21 mouse cellular contexts compared by ENCODE assay signal in genomic region chr13:110471526-110471925, GRCm38 (mm10).
A peak's percentile ranks its signal among the peaks of the same experiment; 100 is the strongest.
DNase-seq lines count a peak whose midpoint lies in the region; ATAC-seq and TF ChIP-seq lines count a peak whose summit lies in the region.
"Had no signal": no experiment of that assay in that cellular context is flagged by ENCODE, and none has a peak within 500 bp of the region (broad histone marks: within the 10 kb centered on the region; RNA-seq: fewer than 3 reads in every experiment).

No protein-coding gene starts in this region.

- ATAC-seq in liver, postnatal 0 days = peak; percentile 48
- ATAC-seq in hematopoietic stem cell, adult 5-6 weeks (replicated peaks in 1 of 2; ENCODE audit: insufficient read depth in 1 of 2, low FRiP score in 2 of 2, low TSS enrichment in 1 of 2, low read depth in 1 of 2, poor library complexity in 2 of 2, severe bottlenecking in 2 of 2) = peak; percentile 17 to 62; a peak in 2 of 4 replicates
- peak; percentile 92 for ATAC-seq in neutrophil, adult 5-6 weeks (ENCODE audit: extremely low read depth, insufficient number of reproducible peaks, low FRiP score, poor library complexity, severe bottlenecking)
- ATAC-seq: forebrain, embryonic 16.5 days; hindbrain, postnatal 0 days had no signal

- no peak for DNase-seq in liver, postnatal 0 days
- DNase-seq in liver = no peak
- DNase-seq in adrenal gland, postnatal 36 days = no peak
- DNase-seq in ovary, postnatal 36 days (ENCODE audit: low spot score) = no peak
- DNase-seq: adrenal gland, adult 8-10 months; cerebellum, adult 11-12 months; cerebellum, adult 9-10 months; cerebellum, postnatal 25 days; gastrocnemius, adult 2 months; gastrocnemius, postnatal 25 days; heart, adult 18-20 months; heart, postnatal 10 days; heart, postnatal 4 days had no signal

- no peak for TF ChIP-seq EP300 in liver, postnatal 0 days (IDR thresholded peaks at IDR 0.05; ENCODE audit: low read depth)

- H3K27ac ChIP-seq in liver, postnatal 0 days (ENCODE audit: low read depth) = no peak overlapping the region
- H3K27ac ChIP-seq: embryonic facial prominence, embryonic 13.5 days; forebrain, embryonic 12.5 days; gastrocnemius, adult 2 months; heart, embryonic 10.5 days; hindbrain, embryonic 13.5 days; hindbrain, postnatal 0 days had no signal

- WGBS in liver, postnatal 0 days (ENCODE audit: insufficient replicate concordance) = 27% methylated on average over 4 of the region's 4 CpGs

- no peak overlapping the region for H3K9ac ChIP-seq in liver, postnatal 0 days (replicated peaks)
- H3K9ac ChIP-seq: embryonic facial prominence, embryonic 13.5 days; forebrain, embryonic 12.5 days; hindbrain, embryonic 13.5 days had no signal

- no peaks in the 10 kb centered on the region for H3K27me3 ChIP-seq in liver, postnatal 0 days (ENCODE audit: insufficient read depth, low read length)
- H3K27me3 ChIP-seq: embryonic facial prominence, embryonic 13.5 days; forebrain, embryonic 12.5 days; hindbrain, embryonic 13.5 days had no signal

- H3K4me2 ChIP-seq in liver, postnatal 0 days (ENCODE audit: low read depth, low read length) = 0 out of 2 replicates have a peak overlapping the region, but pooled peaks have one; percentile 11
- H3K4me2 ChIP-seq: embryonic facial prominence, embryonic 13.5 days; forebrain, embryonic 12.5 days; hindbrain, embryonic 13.5 days had no signal

- no peak overlapping the region for H3K4me3 ChIP-seq in liver, postnatal 0 days (ENCODE audit: low read depth, low read length)
- H3K4me3 ChIP-seq: embryonic facial prominence, embryonic 13.5 days; forebrain, embryonic 12.5 days; gastrocnemius, adult 2 months; heart, embryonic 10.5 days; hindbrain, embryonic 13.5 days had no signal

- H3K4me1 ChIP-seq in liver, postnatal 0 days (ENCODE audit: insufficient read depth) = peaks cover 5% of the 10 kb centered on the region
- H3K4me1 ChIP-seq: forebrain, embryonic 12.5 days; hindbrain, embryonic 13.5 days had no signal

- no peak for TF ChIP-seq CTCF in liver, postnatal 0 days (IDR thresholded peaks at IDR 0.05; ENCODE audit: low read depth)

- no peaks in the 10 kb centered on the region for H3K36me3 ChIP-seq in liver, postnatal 0 days (replicated peaks; ENCODE audit: insufficient read depth, low read length)
- H3K36me3 ChIP-seq: embryonic facial prominence, embryonic 13.5 days; forebrain, embryonic 12.5 days; heart, embryonic 10.5 days; hindbrain, embryonic 13.5 days had no signal

- H3K9me3 ChIP-seq in liver, postnatal 0 days (ENCODE audit: low read length) = no peaks in the 10 kb centered on the region
- H3K9me3 ChIP-seq: embryonic facial prominence, embryonic 13.5 days; forebrain, embryonic 12.5 days; heart, embryonic 10.5 days; hindbrain, embryonic 13.5 days had no signal

Comparison
In these comparisons a context has a peak if more than half of its experiments do, and no peak if none do; other contexts are left out.
1. ATAC-seq: peak in every context shown above with its lines; median percentile 92 in neutrophil, adult 5-6 weeks; 48 in liver, postnatal 0 days; 40 in hematopoietic stem cell, adult 5-6 weeks.